Mouse (Mus musculus) CD8-positive naive resting alpha-beta T cell, adult 2 months (primary cell): ENCODE results near the gene Card19.
A peak's percentile ranks its signal among the peaks of the same experiment; 100 is the strongest.

Experiments
- DNase-seq, 2 experiments: peaks; one replicate each; pipeline ENCODE4 v3.0.0; 2022; ENCODE audit warnings: low read depth in 2 of 2, low spot score in 2 of 2

The Card19 gene

GRCm38 (mm10) chr13:49175509-49175908 is 40.3 kb downstream of the Card19 start:
- DNase-seq, result no peak

- DNase-seq, result peak; percentile 64 to 70
These were observed 42.8 kb downstream of the Card19 start for GRCm38 (mm10) chr13:49172971-49173596.

- no peak for DNase-seq
These were observed 43.5 kb downstream of the Card19 start for GRCm38 (mm10) chr13:49172335-49172734.

- no peak for DNase-seq
These were observed 44.1 kb downstream of the Card19 start for GRCm38 (mm10) chr13:49171729-49172128.

- no peak for DNase-seq
These were observed 45.2 kb downstream of the Card19 start for GRCm38 (mm10) chr13:49170623-49171022.

DNA sequence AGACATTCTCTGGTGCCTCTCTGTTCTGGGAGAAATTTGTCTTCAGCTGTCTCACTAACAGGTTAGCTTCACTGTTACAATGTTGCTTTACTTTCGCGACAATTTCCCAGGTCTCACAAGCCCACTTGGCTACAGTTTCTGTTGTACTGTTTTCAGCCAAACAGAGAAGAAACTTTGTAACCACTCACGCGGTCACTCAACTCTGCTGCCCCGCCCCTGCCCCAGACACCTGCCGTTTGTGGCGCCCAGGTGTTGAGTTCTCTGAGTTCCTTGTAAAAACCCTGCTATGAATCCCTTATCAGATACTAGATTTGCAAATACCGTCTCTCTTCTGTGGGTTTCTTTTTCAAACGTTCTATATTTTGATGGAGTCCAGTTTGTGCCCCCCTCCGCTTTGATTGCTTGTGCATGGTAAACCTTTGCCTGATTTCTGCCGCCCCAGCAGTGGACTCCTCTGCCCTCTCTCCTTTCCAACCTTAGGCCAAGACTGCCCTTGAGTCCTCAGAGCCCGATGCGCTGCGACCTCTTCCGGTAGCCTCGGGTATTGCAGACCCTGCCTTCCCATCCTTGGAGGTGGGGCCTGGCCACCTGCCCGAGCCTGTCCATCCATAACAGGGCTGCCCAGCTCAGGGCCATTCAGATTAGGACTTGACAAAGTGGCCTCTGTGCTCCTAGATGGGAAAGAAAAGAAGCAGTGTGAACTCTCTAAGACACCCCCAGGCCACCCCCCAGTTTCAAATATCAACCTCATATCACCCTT is 46.2 kb downstream of the Card19 start:
- peak; percentile 67 to 69 for DNase-seq

- DNase-seq, result no peak
These were observed 48.8 kb downstream of the Card19 start for GRCm38 (mm10) chr13:49167081-49167480.

DNA sequence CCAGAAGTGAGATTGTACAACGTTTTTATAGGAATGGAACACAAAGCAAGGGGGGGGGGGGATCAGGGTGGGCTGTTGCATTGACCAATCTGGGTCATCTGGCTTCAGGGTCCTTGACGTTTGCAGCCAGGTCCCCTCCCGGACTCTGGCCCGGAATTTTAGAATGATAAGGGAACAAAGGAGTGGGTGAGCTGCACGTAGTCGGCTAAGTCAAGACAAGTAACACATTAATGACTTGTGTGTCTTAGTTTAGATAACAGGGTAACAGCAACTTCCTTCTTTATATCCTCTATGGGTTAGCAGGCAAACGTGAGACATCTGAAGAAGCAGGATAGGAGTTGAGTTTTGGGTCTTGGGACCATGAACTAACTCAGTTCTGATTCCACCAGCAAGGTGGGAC is 52.2 kb downstream of the Card19 start:
- DNase-seq, result no peak

GRCm38 (mm10) chr13:49162722-49163121 is 53.1 kb downstream of the Card19 start:
- no peak for DNase-seq

GRCm38 (mm10) chr13:49161236-49161635 is 54.6 kb downstream of the Card19 start:
- no peak for DNase-seq

- no peak for DNase-seq
These were observed 57.7 kb downstream of the Card19 start for GRCm38 (mm10) chr13:49158040-49158713.

DNA sequence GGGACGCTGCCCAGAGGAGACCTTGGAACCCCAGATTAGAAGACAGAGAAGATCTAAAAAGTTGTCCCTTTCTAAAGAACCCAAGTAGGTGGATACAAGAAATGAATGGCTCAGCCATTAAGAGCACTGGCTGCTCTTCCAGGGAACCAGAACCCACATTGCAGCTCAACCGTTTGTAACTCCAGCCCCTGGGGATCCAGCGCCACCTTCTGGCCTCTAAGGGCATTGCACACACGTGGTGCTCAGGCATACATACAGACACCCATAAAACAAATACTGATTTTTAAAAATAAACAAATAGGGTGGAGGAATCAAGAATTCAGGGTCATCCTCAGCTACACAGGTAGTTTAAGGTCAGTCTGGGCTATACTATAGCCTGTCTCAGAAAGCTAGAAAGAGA is 59.2 kb downstream of the Card19 start:
- no peak for DNase-seq

GRCm38 (mm10) chr13:49154621-49155020 is 61.2 kb downstream of the Card19 start:
- no peak for DNase-seq

DNA sequence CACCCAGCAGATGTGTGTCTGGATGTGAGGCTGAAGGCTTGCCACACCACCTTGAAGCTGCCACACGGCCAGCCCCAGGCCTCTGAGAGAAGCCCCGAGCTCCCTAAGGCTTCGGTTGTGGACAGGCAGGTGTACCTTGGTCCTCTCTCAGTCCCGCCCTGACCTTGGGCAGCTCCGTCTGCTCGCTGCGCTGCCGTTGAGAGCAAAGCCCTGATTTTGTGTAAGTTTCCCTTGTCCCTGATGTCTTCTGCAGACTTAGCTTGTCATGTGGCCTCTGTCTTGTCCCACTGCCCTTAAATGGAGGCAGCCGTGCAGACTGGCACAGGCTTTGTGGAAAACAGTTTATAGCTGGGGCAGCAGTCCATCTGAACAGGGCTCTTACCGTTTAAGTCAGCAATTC is 61.8 kb downstream of the Card19 start:
- DNase-seq, result no peak
